Mouse (Mus musculus): ENCODE measurements around the gene Rora. TPM values are rescaled to one million over a fixed set of nuclear protein-coding genes. Genes with fewer than 3 reads are reported as not detected.
A peak's percentile ranks its signal among the peaks of the same experiment; 100 is the strongest.

Gene Rora
- polyA plus RNA-seq, 1 experiment = 4.7 TPM

GRCm38 (mm10) chr9:68683938-68684337 lies 30.4 kb downstream of the Rora start:
- Histone ChIP-seq H3K27ac (ENCODE audit: control insufficient read depth, insufficient read depth, low read length) (no peak overlapping the region), H3K4me1 (replicated peaks; ENCODE audit: control insufficient read depth, insufficient read depth, low read length) (no peaks in the 10 kb centered on the region), H3K4me3 (ENCODE audit: control insufficient read depth, insufficient read depth, low read length) (no peak overlapping the region), H3K27me3 (ENCODE audit: control insufficient read depth, insufficient read depth, low read length) (no peaks in the 10 kb centered on the region), H3K36me3 (ENCODE audit: control insufficient read depth, insufficient read depth, low read length) (no peaks in the 10 kb centered on the region)
- WGBS = 43% methylated on average over 3 of the region's 3 CpGs
- TF ChIP-seq POLR2A (IDR thresholded peaks at IDR 0.05; ENCODE audit: control insufficient read depth, extremely low read depth, insufficient read depth, low read length, poor library complexity) = no peak
- TF ChIP-seq CTCF (IDR thresholded peaks at IDR 0.05; ENCODE audit: borderline replicate concordance, control insufficient read depth, extremely low read depth, insufficient read depth, low read length, poor library complexity) = no peak
- no peak for DNase-seq

GRCm38 (mm10) chr9:68685562-68685961 lies 32.0 kb downstream of the Rora start:
- H3K27me3 ChIP-seq (ENCODE audit: control insufficient read depth, insufficient read depth, low read length) = no peaks in the 10 kb centered on the region

DNA sequence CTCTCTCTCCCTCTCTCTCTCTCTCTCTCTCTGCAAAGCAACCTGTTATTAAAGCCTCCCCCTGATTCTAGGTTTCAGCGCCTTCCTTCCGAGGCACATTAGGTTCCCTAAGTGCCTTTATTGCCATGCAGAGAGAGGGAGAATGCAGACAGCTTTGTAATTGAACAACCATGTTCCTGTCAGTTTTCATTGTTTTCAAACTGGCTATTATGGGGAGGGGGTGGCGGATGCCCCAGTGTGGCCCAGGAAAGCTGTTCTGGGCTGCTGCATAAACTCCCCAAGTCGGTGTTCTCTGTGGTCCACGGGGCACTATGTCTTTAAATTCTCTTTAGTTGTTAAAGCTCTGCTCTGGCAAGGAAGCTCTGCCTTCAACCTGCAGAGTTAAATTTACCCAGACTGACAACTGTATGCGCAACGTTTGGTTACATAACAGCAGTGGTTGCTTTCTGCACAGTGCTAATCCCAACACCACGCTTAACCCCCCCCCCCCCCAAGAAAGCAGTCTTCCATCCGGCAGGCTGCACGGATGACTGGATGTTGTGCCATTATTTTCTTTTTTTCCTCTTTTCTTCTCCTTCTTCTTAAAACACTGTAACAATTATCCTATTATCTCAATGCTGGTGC lies 33.8 kb downstream of the Rora start:
- Histone ChIP-seq H3K27me3 (ENCODE audit: control insufficient read depth, insufficient read depth, low read length) (no peaks in the 10 kb centered on the region), H3K4me1 (replicated peaks; ENCODE audit: control insufficient read depth, insufficient read depth, low read length) (no peaks in the 10 kb centered on the region), H3K27ac (ENCODE audit: control insufficient read depth, insufficient read depth, low read length) (no peak overlapping the region), H3K36me3 (ENCODE audit: control insufficient read depth, insufficient read depth, low read length) (no peaks in the 10 kb centered on the region), H3K4me3 (ENCODE audit: control insufficient read depth, insufficient read depth, low read length) (no peak overlapping the region)
- 75% methylated on average over 10 of the region's 10 CpGs for whole genome bisulfite sequencing
- DNase-seq = no peak
- no peak for TF ChIP-seq POLR2A (IDR thresholded peaks at IDR 0.05; ENCODE audit: control insufficient read depth, extremely low read depth, insufficient read depth, low read length, poor library complexity)
- TF ChIP-seq CTCF (IDR thresholded peaks at IDR 0.05; ENCODE audit: borderline replicate concordance, control insufficient read depth, extremely low read depth, insufficient read depth, low read length, poor library complexity) = no peak

More at GRCm38 (mm10) chr9:68685562-68685961, 32.0 kb downstream of the Rora start:
- no peaks in the 10 kb centered on the region for H3K36me3 ChIP-seq (ENCODE audit: control insufficient read depth, insufficient read depth, low read length)
- TF ChIP-seq CTCF (IDR thresholded peaks at IDR 0.05; ENCODE audit: borderline replicate concordance, control insufficient read depth, extremely low read depth, insufficient read depth, low read length, poor library complexity) (no peak), POLR2A (IDR thresholded peaks at IDR 0.05; ENCODE audit: control insufficient read depth, extremely low read depth, insufficient read depth, low read length, poor library complexity) (no peak)
- no peak for DNase-seq
- H3K27ac ChIP-seq (ENCODE audit: control insufficient read depth, insufficient read depth, low read length) = no peak overlapping the region
- 94% methylated on average over 5 of the region's 5 CpGs for WGBS
- no peaks in the 10 kb centered on the region for H3K4me1 ChIP-seq (replicated peaks; ENCODE audit: control insufficient read depth, insufficient read depth, low read length)
- no peak overlapping the region for H3K4me3 ChIP-seq (ENCODE audit: control insufficient read depth, insufficient read depth, low read length)

DNA sequence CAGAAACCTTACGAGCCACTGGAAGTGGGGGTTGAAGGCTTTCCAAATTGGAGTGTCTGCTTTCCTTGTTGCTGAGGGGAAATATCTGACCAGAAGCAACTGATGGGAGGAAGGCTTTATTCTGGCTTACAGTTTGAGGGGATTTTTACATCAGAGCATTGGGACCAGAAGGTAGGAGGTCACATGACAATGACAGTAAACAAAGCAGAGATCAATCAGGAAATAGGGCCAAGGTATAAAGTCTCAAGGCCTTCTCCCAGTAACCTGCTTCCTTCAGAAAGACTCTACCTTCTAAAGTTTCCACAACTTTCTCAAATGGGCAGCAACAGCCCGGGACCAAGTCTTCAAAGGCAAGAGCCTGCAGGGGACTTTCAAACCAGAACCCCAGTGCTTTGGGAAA lies 34.6 kb downstream of the Rora start:
- WGBS = 95% methylated on average over 2 of the region's 2 CpGs
- TF ChIP-seq POLR2A (IDR thresholded peaks at IDR 0.05; ENCODE audit: control insufficient read depth, extremely low read depth, insufficient read depth, low read length, poor library complexity) (no peak), CTCF (IDR thresholded peaks at IDR 0.05; ENCODE audit: borderline replicate concordance, control insufficient read depth, extremely low read depth, insufficient read depth, low read length, poor library complexity) (no peak)
- no peaks in the 10 kb centered on the region for H3K4me1 ChIP-seq (replicated peaks; ENCODE audit: control insufficient read depth, insufficient read depth, low read length)
- H3K4me3 ChIP-seq (ENCODE audit: control insufficient read depth, insufficient read depth, low read length) = no peak overlapping the region
- no peak overlapping the region for H3K27ac ChIP-seq (ENCODE audit: control insufficient read depth, insufficient read depth, low read length)
- H3K36me3 ChIP-seq (ENCODE audit: control insufficient read depth, insufficient read depth, low read length) = no peaks in the 10 kb centered on the region
- H3K27me3 ChIP-seq (ENCODE audit: control insufficient read depth, insufficient read depth, low read length) = no peaks in the 10 kb centered on the region
- no peak for DNase-seq

GRCm38 (mm10) chr9:68689351-68689750 lies 35.8 kb downstream of the Rora start:
- Histone ChIP-seq H3K4me1 (replicated peaks; ENCODE audit: control insufficient read depth, insufficient read depth, low read length) (no peaks in the 10 kb centered on the region), H3K27ac (ENCODE audit: control insufficient read depth, insufficient read depth, low read length) (no peak overlapping the region), H3K4me3 (ENCODE audit: control insufficient read depth, insufficient read depth, low read length) (no peak overlapping the region), H3K27me3 (ENCODE audit: control insufficient read depth, insufficient read depth, low read length) (no peaks in the 10 kb centered on the region), H3K36me3 (ENCODE audit: control insufficient read depth, insufficient read depth, low read length) (no peaks in the 10 kb centered on the region)
- DNase-seq = peak; percentile 34
- TF ChIP-seq CTCF (IDR thresholded peaks at IDR 0.05; ENCODE audit: borderline replicate concordance, control insufficient read depth, extremely low read depth, insufficient read depth, low read length, poor library complexity) (no peak), POLR2A (IDR thresholded peaks at IDR 0.05; ENCODE audit: control insufficient read depth, extremely low read depth, insufficient read depth, low read length, poor library complexity) (no peak)
- WGBS = 36% methylated on average over 4 of the region's 4 CpGs

DNA sequence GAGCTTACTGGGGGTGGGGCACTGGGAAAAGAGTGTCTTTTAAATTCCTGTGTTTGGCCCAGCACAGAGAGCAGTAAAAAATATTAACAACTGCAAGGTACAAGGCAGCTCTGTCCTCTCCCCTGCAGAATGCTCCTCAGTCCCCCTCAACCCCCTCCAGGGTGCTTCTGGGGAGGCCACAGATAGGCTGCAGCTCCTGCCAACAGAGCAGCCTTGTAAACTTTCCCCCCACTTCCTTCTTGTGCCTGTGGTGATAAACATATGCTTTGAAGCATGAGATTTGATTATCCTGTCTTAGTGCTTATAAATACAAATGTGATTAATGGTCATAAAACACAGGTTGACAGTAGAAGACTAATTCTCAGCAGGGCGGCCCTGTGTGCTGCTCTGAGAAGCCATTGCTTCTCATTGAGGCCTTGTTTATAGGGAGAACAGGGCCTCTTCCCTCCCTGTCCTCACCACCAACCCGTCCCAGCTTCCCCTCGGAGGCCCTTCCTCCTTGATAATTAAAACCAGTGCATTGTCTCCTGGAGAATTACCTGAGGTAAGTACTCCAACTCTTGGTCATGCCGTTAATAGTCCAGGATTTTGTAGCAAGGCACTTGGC lies 41.4 kb downstream of the Rora start:
- Histone ChIP-seq H3K36me3 (ENCODE audit: control insufficient read depth, insufficient read depth, low read length) (no peaks in the 10 kb centered on the region), H3K4me3 (ENCODE audit: control insufficient read depth, insufficient read depth, low read length) (no peak overlapping the region), H3K27me3 (ENCODE audit: control insufficient read depth, insufficient read depth, low read length) (no peaks in the 10 kb centered on the region), H3K27ac (ENCODE audit: control insufficient read depth, insufficient read depth, low read length) (no peak overlapping the region), H3K4me1 (replicated peaks; ENCODE audit: control insufficient read depth, insufficient read depth, low read length) (no peaks in the 10 kb centered on the region)
- WGBS = 89% methylated on average over 4 of the region's 4 CpGs
- TF ChIP-seq CTCF (IDR thresholded peaks at IDR 0.05; ENCODE audit: borderline replicate concordance, control insufficient read depth, extremely low read depth, insufficient read depth, low read length, poor library complexity) (no peak), POLR2A (IDR thresholded peaks at IDR 0.05; ENCODE audit: control insufficient read depth, extremely low read depth, insufficient read depth, low read length, poor library complexity) (no peak)
- no peak for DNase-seq

Measured in thymus, adult 2 months (tissue).